Mouse (Mus musculus): ENCODE measurements at regions not wholly inside any gene's neighbourhood (a gene's known extent, or its start where the extent isn't known, plus 50 kb on each side); places are given as distances from the start of the nearest gene placed in this dataset.

- no peak for DNase-seq
These were observed 50.0 kb upstream of the Tiparp start for GRCm38 (mm10) chr3:65478215-65478614.

- DNase-seq: no peak
These were observed 51.1 kb upstream of the Tiparp start for GRCm38 (mm10) chr3:65477111-65477510.

DNA sequence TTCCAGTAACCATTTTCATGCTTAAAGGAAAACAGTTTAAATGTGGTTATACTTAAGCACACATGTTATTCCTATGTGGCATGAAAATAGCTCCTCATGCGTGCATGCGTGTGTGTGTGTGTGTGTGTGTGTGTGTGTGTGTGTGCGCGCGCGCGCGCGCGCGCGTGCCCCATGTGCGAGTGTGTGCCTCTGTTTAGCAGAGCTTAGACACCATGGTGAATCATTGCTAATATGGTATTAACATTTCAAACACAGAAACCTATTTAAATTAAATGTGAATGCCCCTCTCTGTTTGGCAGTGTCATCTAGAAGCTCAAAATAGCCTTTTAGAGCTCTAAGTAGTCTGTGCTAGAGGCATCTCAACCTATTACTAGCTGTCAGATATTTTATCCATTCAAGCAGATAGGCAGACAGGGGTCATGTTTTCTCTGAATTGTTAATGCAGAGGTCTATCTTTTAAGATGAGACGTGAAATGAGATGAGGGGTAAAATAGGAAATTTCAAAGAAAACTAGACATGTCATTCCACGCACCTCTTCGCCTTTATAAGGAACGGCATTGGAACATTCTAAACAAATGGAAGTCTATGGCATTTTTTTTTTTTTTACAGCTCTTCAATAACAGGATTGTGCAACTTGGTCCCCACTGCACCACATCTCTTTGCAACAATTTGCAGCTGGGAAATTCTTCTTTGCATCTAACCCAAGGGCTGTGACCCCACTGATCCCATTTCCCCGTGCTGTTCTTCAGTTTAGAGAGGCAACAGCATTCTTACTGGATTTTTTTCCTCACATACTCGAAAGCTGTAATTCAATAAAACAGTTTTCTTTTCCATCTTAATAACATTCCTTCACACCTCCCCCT is 51.9 kb upstream of the Tiparp start:
- DNase-seq: no peak

DNA sequence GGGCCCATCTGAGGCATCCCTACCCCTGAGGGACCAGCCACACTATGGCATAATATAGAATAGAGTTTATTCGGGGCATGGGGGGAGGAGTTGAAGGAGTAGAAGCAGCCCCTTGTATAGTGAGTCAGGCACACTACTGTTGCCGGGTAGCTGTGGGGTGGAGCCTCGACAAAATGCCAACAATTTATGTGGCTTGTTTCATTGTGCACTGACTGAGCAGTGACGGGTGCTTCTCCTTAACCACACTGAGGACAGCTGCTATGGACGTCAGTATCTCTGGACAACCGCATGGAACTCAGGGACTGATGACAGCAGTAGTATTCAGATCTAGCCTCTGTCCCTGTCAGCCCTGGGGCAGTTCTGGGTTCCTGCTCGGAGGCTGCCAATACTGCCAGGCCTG is 53.6 kb upstream of the Tiparp start:
- DNase-seq: no peak

DNA sequence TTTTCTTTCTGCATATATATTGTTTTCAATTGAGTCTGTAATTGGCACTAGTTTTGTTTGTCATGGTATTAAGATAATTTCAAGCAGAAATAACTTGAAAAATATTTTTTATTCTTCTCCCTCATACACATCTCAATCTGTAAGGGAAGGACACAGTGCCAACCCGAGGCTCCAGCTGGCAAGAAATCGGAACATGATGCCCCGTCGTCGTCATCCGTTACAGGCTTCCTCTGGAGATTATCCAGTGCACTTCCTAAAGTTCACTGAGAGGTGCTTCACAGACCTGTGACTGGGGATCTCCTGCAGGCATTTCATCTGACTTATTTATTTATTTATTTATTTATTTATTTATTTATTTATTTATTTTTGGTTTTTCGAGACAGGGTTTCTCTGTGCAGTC is 56.4 kb upstream of the Tiparp start:
- DNase-seq: no peak

- no peak for DNase-seq
These were observed 59.0 kb upstream of the Tiparp start for GRCm38 (mm10) chr3:65469207-65469606.

GRCm38 (mm10) chr3:65464769-65465168 is 63.4 kb upstream of the Tiparp start:
- peak; percentile 19 for DNase-seq

GRCm38 (mm10) chr3:65460936-65461335 is 67.3 kb upstream of the Tiparp start:
- DNase-seq: no peak

DNA sequence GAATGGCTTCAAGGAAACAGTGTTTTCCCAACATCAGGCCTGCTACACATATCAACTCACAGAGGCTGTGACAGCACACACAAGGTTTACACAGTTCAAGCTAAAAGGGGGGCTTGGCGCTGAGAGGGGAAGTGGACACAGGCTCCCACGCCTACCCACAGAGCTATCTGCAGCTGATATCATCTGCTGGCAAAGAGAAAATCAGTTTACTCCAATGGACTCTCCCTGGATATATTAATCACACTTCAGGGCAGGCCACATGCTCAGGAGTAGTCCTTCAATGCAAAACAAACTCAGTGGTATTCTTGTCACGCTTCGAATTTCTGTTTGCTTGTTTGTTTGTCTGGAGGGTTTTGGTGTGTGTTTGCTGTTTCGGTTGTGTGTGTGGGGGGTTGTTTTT is 67.3 kb upstream of the Ssr3 start:
- peak; percentile 30 for DNase-seq

DNA sequence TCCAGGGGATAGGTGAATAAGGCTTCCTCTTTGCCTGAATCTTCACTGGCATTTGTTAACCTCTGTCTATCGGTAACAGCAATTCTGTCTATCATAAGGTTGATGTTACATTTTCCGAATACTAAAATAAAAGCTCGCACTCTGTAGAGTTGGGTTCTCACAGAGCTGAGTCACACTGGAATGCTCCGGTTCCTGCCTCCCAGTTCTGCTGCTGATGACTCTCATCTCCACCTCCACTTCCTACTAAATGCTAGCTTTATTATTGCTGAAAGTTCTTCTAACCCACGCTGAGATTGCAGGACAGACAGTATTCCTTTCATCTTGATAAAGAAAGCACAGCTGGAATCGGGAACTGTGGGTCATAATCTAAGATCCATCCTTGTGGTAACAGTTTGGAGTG is 65.5 kb upstream of the Ssr3 start:
- DNase-seq: no peak

DNA sequence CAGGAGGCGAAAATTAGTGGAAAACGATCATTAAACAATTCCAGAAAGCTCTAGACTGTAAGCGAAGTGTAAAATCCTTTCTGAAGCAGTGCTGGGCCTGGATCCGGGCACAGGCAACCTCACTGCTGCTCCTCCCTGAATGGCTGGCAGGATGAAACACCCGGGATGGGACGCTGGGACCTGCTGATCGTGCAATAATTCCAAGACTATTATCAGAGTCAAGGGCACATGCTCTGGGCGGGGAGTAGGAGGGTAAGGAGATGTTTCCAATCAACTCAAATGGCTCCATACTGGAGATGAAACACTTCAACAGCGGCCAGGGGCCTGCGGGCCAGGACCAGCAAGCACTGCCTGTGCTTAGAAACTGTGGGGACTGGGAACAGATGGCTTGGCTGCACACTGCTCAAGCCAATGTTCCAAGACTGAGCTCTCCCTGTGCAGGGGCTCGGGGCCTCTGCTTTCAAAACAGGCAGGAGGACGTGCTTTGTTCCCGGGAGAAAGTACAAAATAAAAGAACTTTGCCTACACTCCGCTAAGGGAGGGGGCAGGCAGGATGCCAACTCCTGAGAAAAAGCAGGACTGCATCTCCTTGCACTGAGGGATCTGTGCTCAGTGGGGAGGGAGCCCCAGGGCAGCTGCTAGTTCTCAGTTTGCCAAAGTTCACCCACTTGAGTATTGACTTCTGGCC is 63.3 kb upstream of the Ssr3 start:
- peak; percentile 66 for DNase-seq

DNA sequence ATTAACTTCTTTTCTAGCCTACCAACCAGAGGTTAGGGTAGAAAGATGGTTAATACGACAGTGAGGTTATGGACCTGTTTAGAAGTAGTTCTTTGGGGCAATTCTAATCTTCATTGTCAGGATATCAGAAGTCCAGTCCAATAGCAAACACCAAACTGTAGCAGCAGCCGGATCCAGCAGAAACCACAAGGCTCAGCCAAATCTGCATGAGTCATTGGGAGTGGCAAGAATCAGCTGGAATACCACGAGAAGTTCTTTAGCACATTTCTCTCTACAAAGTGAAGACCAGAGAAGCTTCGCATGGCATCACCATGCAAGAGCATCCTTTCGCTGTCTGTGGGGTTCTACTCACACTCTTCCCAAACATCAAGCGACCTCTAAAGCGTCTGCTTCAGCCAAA is 61.9 kb upstream of the Ssr3 start:
- no peak for DNase-seq

GRCm38 (mm10) chr3:65449176-65449575 is 56.8 kb upstream of the Ssr3 start:
- no peak for DNase-seq

GRCm38 (mm10) chr3:65443701-65444100 is 51.3 kb upstream of the Ssr3 start:
- DNase-seq: no peak

GRCm38 (mm10) chr3:65442946-65443345 is 50.5 kb upstream of the Ssr3 start:
- no peak for DNase-seq

DNA sequence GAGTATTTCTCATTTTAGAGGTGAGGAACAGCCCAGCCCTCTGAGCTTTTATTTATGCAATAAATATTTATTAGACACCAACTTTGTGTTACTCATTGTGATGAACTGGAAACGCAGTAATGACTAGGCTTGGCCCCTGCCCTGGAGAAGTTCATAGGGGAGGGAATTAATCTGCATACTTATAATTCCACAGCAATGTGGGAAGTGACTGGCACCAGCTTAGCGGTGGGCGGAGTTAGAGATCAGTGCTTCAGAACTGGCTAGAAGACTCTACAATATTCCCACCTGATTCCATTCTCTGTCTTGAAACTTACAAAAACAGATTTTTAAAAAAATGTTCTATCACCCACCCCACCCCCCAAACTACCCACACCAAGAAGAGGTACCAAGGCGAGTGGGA is 49.8 kb upstream of the Ssr3 start:
- peak; percentile 74 for DNase-seq

Measured in lung, postnatal 10 days (tissue).